8 mouse cellular contexts compared by ENCODE assay signal in the genomic region with DNA sequence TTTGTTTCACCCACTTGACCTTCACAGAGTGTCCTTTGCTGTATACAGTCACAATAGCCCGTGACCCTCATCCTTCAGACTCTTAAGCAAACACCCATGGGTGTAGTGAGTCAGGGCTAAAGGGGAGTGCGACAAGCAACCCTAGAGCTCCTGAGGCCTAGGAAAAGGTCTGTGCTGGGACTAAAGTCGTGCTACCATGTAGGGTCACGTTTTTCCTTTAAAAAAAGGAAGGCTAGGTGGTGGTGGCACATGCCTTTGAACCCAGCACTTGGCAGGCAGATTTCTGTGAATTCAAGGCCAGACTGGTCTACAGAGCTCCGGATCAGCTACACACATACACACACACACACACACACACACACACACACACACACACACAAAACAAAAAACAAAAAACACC. TPM values are rescaled to one million over a fixed set of nuclear protein-coding genes. Genes with fewer than 3 reads are reported as not detected.
DNase-seq lines count a peak whose midpoint lies in the region; ATAC-seq and TF ChIP-seq lines count a peak whose summit lies in the region.

No protein-coding gene starts in this region.

- H3K9me3 ChIP-seq in lung, embryonic 16.5 days (ENCODE audit: control insufficient read depth, low read length): no peaks in the 10 kb centered on the region
- H3K9me3 ChIP-seq in embryonic facial prominence, embryonic 11.5 days (replicated peaks; ENCODE audit: control insufficient read depth, low read length): no peaks in the 10 kb centered on the region
- no peaks in the 10 kb centered on the region for H3K9me3 ChIP-seq in limb, embryonic 11.5 days (ENCODE audit: control insufficient read depth, low read length)

- no peak for ATAC-seq in lung, embryonic 16.5 days (ENCODE audit: low read depth)
- ATAC-seq in embryonic facial prominence, embryonic 11.5 days (replicated peaks; ENCODE audit: insufficient number of reproducible peaks, low FRiP score, low TSS enrichment, low read depth): no peak
- no peak for ATAC-seq in limb, embryonic 11.5 days (ENCODE audit: insufficient number of reproducible peaks, low FRiP score, low TSS enrichment, low read depth)

- no peaks in the 10 kb centered on the region for H3K27me3 ChIP-seq in lung, embryonic 16.5 days (ENCODE audit: control insufficient read depth, insufficient read depth, low read depth, low read length)
- no peaks in the 10 kb centered on the region for H3K27me3 ChIP-seq in embryonic facial prominence, embryonic 11.5 days (ENCODE audit: control insufficient read depth, insufficient read depth, low read length)
- no peaks in the 10 kb centered on the region for H3K27me3 ChIP-seq in limb, embryonic 11.5 days (ENCODE audit: control insufficient read depth, insufficient read depth, low read length)
- no peaks in the 10 kb centered on the region for H3K27me3 ChIP-seq in small intestine, adult 2 months (ENCODE audit: control insufficient read depth, insufficient read depth, low read length)

- peak overlapping the region; percentile 87 for H3K4me3 ChIP-seq in lung, embryonic 16.5 days (ENCODE audit: low read length)
- H3K4me3 ChIP-seq in embryonic facial prominence, embryonic 11.5 days (ENCODE audit: low read depth, low read length): peak overlapping the region; percentile 77
- peak overlapping the region; percentile 75 for H3K4me3 ChIP-seq in limb, embryonic 11.5 days (ENCODE audit: low read depth, low read length)
- peak overlapping the region; percentile 75 for H3K4me3 ChIP-seq in small intestine, adult 2 months (ENCODE audit: low read depth, low read length)

- H3K4me2 ChIP-seq in lung, embryonic 16.5 days (ENCODE audit: low read depth, low read length): peak overlapping the region; percentile 75
- H3K4me2 ChIP-seq in embryonic facial prominence, embryonic 11.5 days (ENCODE audit: low read depth, low read length): peak overlapping the region; percentile 33
- H3K4me2 ChIP-seq in limb, embryonic 11.5 days (ENCODE audit: low read depth, severe bottlenecking): peak overlapping the region; percentile 80

- WGBS in lung, embryonic 16.5 days: 9% methylated on average over 5 of the region's 5 CpGs
- 24% methylated on average over 5 of the region's 5 CpGs for WGBS in embryonic facial prominence, embryonic 11.5 days
- 23% methylated on average over 5 of the region's 5 CpGs for WGBS in limb, embryonic 11.5 days
- WGBS in small intestine, adult 2 months: 11% methylated on average over 5 of the region's 5 CpGs

- H3K27ac ChIP-seq in lung, embryonic 16.5 days (ENCODE audit: low read length): peak overlapping the region; percentile 59
- no peak overlapping the region for H3K27ac ChIP-seq in embryonic facial prominence, embryonic 11.5 days (replicated peaks; ENCODE audit: low read depth, low read length)
- H3K27ac ChIP-seq in limb, embryonic 11.5 days (replicated peaks; ENCODE audit: low read depth, low read length): peak overlapping the region; percentile 73; the same call in 1 of the 2 replicates
- no peak overlapping the region for H3K27ac ChIP-seq in small intestine, adult 2 months (ENCODE audit: insufficient read depth, low read depth, low read length)

- DNase-seq in lung, postnatal 36 days: no peak
- peak; percentile 5 for DNase-seq in embryonic facial prominence, embryonic 11.5 days (ENCODE audit: low spot score)
- no peak for DNase-seq in limb, embryonic 11.5 days (ENCODE audit: low spot score)
- DNase-seq in gastrocnemius, postnatal 4 days (ENCODE audit: low spot score in 2 of 2): no peak
- DNase-seq in spleen, adult 18-20 months: no peak
- DNase-seq in layer of hippocampus, adult 9-10 months (ENCODE audit: low spot score): no peak

- peaks cover 9% of the 10 kb centered on the region for H3K4me1 ChIP-seq in lung, embryonic 16.5 days (replicated peaks; ENCODE audit: control insufficient read depth, insufficient read depth, low read length)
- H3K4me1 ChIP-seq in embryonic facial prominence, embryonic 11.5 days (ENCODE audit: control insufficient read depth, insufficient read depth, low read length): no peaks in the 10 kb centered on the region
- H3K4me1 ChIP-seq in limb, embryonic 11.5 days (ENCODE audit: control insufficient read depth, insufficient read depth, low read length): peaks cover 7% of the 10 kb centered on the region
- H3K4me1 ChIP-seq in small intestine, adult 2 months (ENCODE audit: control insufficient read depth, insufficient read depth, insufficient read length, low read length): peaks cover 11% of the 10 kb centered on the region; the same call in 1 of the 2 replicates

- H3K36me3 ChIP-seq in lung, embryonic 16.5 days (ENCODE audit: control insufficient read depth, insufficient read depth, low read length): no peaks in the 10 kb centered on the region
- no peaks in the 10 kb centered on the region for H3K36me3 ChIP-seq in embryonic facial prominence, embryonic 11.5 days (replicated peaks; ENCODE audit: control insufficient read depth, insufficient read depth, low read depth, low read length)
- H3K36me3 ChIP-seq in limb, embryonic 11.5 days (ENCODE audit: control insufficient read depth, insufficient read depth, low read length): no peaks in the 10 kb centered on the region; the same call in 1 of the 2 replicates
- no peaks in the 10 kb centered on the region for H3K36me3 ChIP-seq in small intestine, adult 2 months (ENCODE audit: control insufficient read depth, insufficient read depth, low read length)

- peak overlapping the region; percentile 75 for H3K9ac ChIP-seq in lung, embryonic 16.5 days (ENCODE audit: low read length)
- H3K9ac ChIP-seq in embryonic facial prominence, embryonic 11.5 days (replicated peaks; ENCODE audit: low read length): peak overlapping the region; percentile 57
- peak overlapping the region; percentile 77 for H3K9ac ChIP-seq in limb, embryonic 11.5 days (ENCODE audit: low read length)

- no peak for TF ChIP-seq CTCF in small intestine, adult 2 months (IDR thresholded peaks at IDR 0.05; ENCODE audit: extremely low read depth, insufficient read length, insufficient replicate concordance, low read depth, low read length)

- no peak for TF ChIP-seq POLR2A in small intestine, adult 2 months (IDR thresholded peaks at IDR 0.05; ENCODE audit: low read depth, low read length)

RNA-seq across cellular contexts. Expression of a gene that starts 0.9 kb away (rescaled TPM):
- polyA plus RNA-seq in lung, embryonic 16.5 days (2015; fragmentation: Nextera tagmentation; extraction: Ambion mirVana): 20.3 and 21.2 TPM in 2 replicates
- polyA plus RNA-seq in embryonic facial prominence, embryonic 11.5 days (2014; fragmentation: Nextera tagmentation; extraction: Ambion mirVana): 15.1 and 17.5 TPM in 2 replicates
- 23.0 and 25.3 TPM in 2 replicates for polyA plus RNA-seq in limb, embryonic 11.5 days (2014; fragmentation: Nextera tagmentation; extraction: Ambion mirVana)
- polyA plus RNA-seq in small intestine, adult 2 months (2012; rRNA removed): 19.9 and 28.1 TPM in 2 replicates
- 10 to 100 TPM; 35.7 to 45.0 TPM for total RNA-seq in gastrocnemius, postnatal 4 days (2021)

RNA-seq across cellular contexts. Expression of a gene that starts 1.1 kb away (rescaled TPM):
- polyA plus RNA-seq in lung, embryonic 16.5 days (2015; fragmentation: Nextera tagmentation; extraction: Ambion mirVana): 58.6 and 67.2 TPM in 2 replicates
- 62.1 and 64.4 TPM in 2 replicates for polyA plus RNA-seq in embryonic facial prominence, embryonic 11.5 days (2014; fragmentation: Nextera tagmentation; extraction: Ambion mirVana)
- polyA plus RNA-seq in limb, embryonic 11.5 days (2014; fragmentation: Nextera tagmentation; extraction: Ambion mirVana): 66.8 and 70.3 TPM in 2 replicates
- polyA plus RNA-seq in small intestine, adult 2 months (2012; rRNA removed): 2.8 and 4.8 TPM in 2 replicates
- 10 to 100 TPM; 12.9 to 15.2 TPM for total RNA-seq in gastrocnemius, postnatal 4 days (2021)

Comparison
In these comparisons a context has a peak if more than half of its experiments do, and no peak if none do; other contexts are left out.
1. H3K27ac ChIP-seq: peak in lung, embryonic 16.5 days (single experiment) and limb, embryonic 11.5 days (single experiment); none in embryonic facial prominence, embryonic 11.5 days (single experiment) and small intestine, adult 2 months (single experiment).
2. RNA of a gene that starts 1.1 kb away (polyA plus RNA-seq): 66.8 to 70.3 TPM in limb, embryonic 11.5 days, 62.1 to 64.4 TPM in embryonic facial prominence, embryonic 11.5 days and 58.6 to 67.2 TPM in lung, embryonic 16.5 days; 2.8 to 4.8 TPM in small intestine, adult 2 months; every median in the first group is over 10 times any median in the second.
3. Peak in every context shown above with its lines, with median percentiles within 50 percentile points of each other: H3K4me2 ChIP-seq, H3K4me3 ChIP-seq and H3K9ac ChIP-seq.